ENCODE assay signal across 9 mouse cellular contexts in the genomic region with DNA sequence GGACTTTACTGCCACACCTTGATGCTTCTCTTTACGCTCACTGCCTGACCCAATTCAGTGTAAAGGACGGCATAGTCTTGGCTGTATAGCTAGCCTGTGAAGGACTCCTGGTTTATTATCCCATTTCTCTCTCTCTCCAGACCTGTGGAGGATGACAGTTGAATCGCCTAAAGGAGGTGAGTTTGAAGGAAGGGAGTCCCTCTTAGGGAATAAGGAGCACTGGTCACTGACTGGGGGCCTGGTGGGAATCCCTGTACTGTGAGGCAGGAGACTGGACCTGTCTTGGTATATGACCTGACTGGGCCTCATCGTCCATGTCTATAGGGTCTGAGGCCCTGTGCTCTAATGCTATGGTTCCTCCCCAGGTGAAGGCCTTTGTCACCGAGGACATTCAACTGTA. TPM values are rescaled to one million over a fixed set of nuclear protein-coding genes. Genes with fewer than 3 reads are reported as not detected.
DNase-seq lines count a peak whose midpoint lies in the region; ATAC-seq and TF ChIP-seq lines count a peak whose summit lies in the region.
"Had no signal": no experiment of that assay in that cellular context is flagged by ENCODE, and none has a peak within 500 bp of the region (broad histone marks: within the 10 kb centered on the region; RNA-seq: fewer than 3 reads in every experiment).

No protein-coding gene starts in this region.

- H3K27ac ChIP-seq in heart, embryonic 14.5 days (replicated peaks in 1 of 2; ENCODE audit: control insufficient read depth in 1 of 2, insufficient read depth in 1 of 2, low read depth in 2 of 2, low read length in 2 of 2): no peak overlapping the region
- H3K27ac ChIP-seq in lung, embryonic 15.5 days: no peak overlapping the region
- H3K27ac ChIP-seq in hindbrain, embryonic 16.5 days (ENCODE audit: low read depth, low read length): no peak overlapping the region
- H3K27ac ChIP-seq in small intestine, adult 2 months (ENCODE audit: insufficient read depth, low read depth, low read length): 0 out of 2 replicates have a peak overlapping the region, but pooled peaks have one; percentile 0

- 78% methylated on average over 5 of the region's 5 CpGs for WGBS in heart, embryonic 14.5 days
- 73% methylated on average over 5 of the region's 5 CpGs for WGBS in lung, embryonic 15.5 days
- 77% methylated on average over 5 of the region's 5 CpGs for WGBS in hindbrain, embryonic 16.5 days
- WGBS in small intestine, adult 2 months: 78% methylated on average over 5 of the region's 5 CpGs

- no peak for ATAC-seq in heart, embryonic 14.5 days (ENCODE audit: insufficient number of reproducible peaks, insufficient read depth, low FRiP score, low read depth)
- no peak for ATAC-seq in lung, embryonic 15.5 days (ENCODE audit: borderline replicate concordance, extremely low read depth, low FRiP score, low TSS enrichment)
- ATAC-seq in hindbrain, embryonic 16.5 days: no peak

- H3K4me1 ChIP-seq in heart, embryonic 14.5 days (ENCODE audit: control insufficient read depth in 2 of 2, insufficient read depth in 2 of 2, low read length in 2 of 2): peaks cover 12 to 39% of the 10 kb centered on the region in 2 experiments
- peaks cover 30% of the 10 kb centered on the region for H3K4me1 ChIP-seq in lung, embryonic 15.5 days
- peaks cover 20% of the 10 kb centered on the region for H3K4me1 ChIP-seq in hindbrain, embryonic 16.5 days (ENCODE audit: control insufficient read depth, insufficient read depth, low read depth, low read length)
- peaks cover 10% of the 10 kb centered on the region for H3K4me1 ChIP-seq in small intestine, adult 2 months (ENCODE audit: control insufficient read depth, insufficient read depth, insufficient read length, low read length)

- H3K9ac ChIP-seq in heart, embryonic 14.5 days (ENCODE audit: low read length): no peak overlapping the region; the same call in 1 of the 2 replicates
- H3K9ac ChIP-seq in lung, embryonic 15.5 days: no peak overlapping the region
- H3K9ac ChIP-seq in hindbrain, embryonic 16.5 days (ENCODE audit: low read depth, low read length): peak overlapping the region; percentile 49; the same call in 1 of the 2 replicates

- H3K4me2 ChIP-seq in heart, embryonic 14.5 days (ENCODE audit: low read length): peak overlapping the region; percentile 84
- H3K4me2 ChIP-seq in lung, embryonic 15.5 days: peak overlapping the region; percentile 77; the same call in 1 of the 2 replicates
- peak overlapping the region; percentile 69 for H3K4me2 ChIP-seq in hindbrain, embryonic 16.5 days (ENCODE audit: low read length)

- intact Hi-C loops in heart, postnatal 25 days (cut with DNase I): no loop called here

- peaks cover 23% of the 10 kb centered on the region for H3K36me3 ChIP-seq in heart, embryonic 14.5 days (ENCODE audit: control insufficient read depth, insufficient read depth, low read length)
- peaks cover 24% of the 10 kb centered on the region for H3K36me3 ChIP-seq in lung, embryonic 15.5 days
- no peaks in the 10 kb centered on the region for H3K36me3 ChIP-seq in hindbrain, embryonic 16.5 days (ENCODE audit: control insufficient read depth, insufficient read depth, low read length)
- peaks cover 2% of the 10 kb centered on the region; the same call in 1 of the 2 replicates for H3K36me3 ChIP-seq in small intestine, adult 2 months (ENCODE audit: control insufficient read depth, insufficient read depth, low read length)

- no peak for TF ChIP-seq POLR2A in small intestine, adult 2 months (IDR thresholded peaks at IDR 0.05; ENCODE audit: low read depth, low read length)

- no peaks in the 10 kb centered on the region for H3K27me3 ChIP-seq in heart, embryonic 14.5 days (ENCODE audit: control insufficient read depth, insufficient read depth, low read length)
- no peaks in the 10 kb centered on the region for H3K27me3 ChIP-seq in lung, embryonic 15.5 days
- H3K27me3 ChIP-seq in hindbrain, embryonic 16.5 days (replicated peaks; ENCODE audit: control insufficient read depth, insufficient read depth, low read length): no peaks in the 10 kb centered on the region; the same call in 1 of the 2 replicates
- H3K27me3 ChIP-seq in small intestine, adult 2 months (ENCODE audit: control insufficient read depth, insufficient read depth, low read length): peaks cover 6% of the 10 kb centered on the region

- H3K4me3 ChIP-seq in heart, embryonic 14.5 days (ENCODE audit: control insufficient read depth in 1 of 2, insufficient read depth in 1 of 2, low read depth in 1 of 2, low read length in 2 of 2): no peak overlapping the region
- 0 out of 2 replicates have a peak overlapping the region, but pooled peaks have one; percentile 57 for H3K4me3 ChIP-seq in lung, embryonic 15.5 days
- H3K4me3 ChIP-seq in hindbrain, embryonic 16.5 days (ENCODE audit: low read length): peak overlapping the region; percentile 56
- H3K4me3 ChIP-seq in small intestine, adult 2 months (ENCODE audit: low read depth, low read length): no peak overlapping the region

- no peaks in the 10 kb centered on the region for H3K9me3 ChIP-seq in heart, embryonic 14.5 days (ENCODE audit: control insufficient read depth, low read length)
- H3K9me3 ChIP-seq in lung, embryonic 15.5 days: no peaks in the 10 kb centered on the region
- H3K9me3 ChIP-seq in hindbrain, embryonic 16.5 days (ENCODE audit: control insufficient read depth, low read length): no peaks in the 10 kb centered on the region

- DNase-seq in heart, postnatal 25 days (ENCODE audit: low spot score): no peak
- DNase-seq in lung, postnatal 14 days: no peak
- DNase-seq in frontal cortex, adult 2 months (ENCODE audit: extremely low spot score in 1 of 2, low spot score in 1 of 2): no peak
- DNase-seq in retina, postnatal 1 day: no peak

- no peak for TF ChIP-seq CTCF in small intestine, adult 2 months (IDR thresholded peaks at IDR 0.05; ENCODE audit: extremely low read depth, insufficient read length, insufficient replicate concordance, low read depth, low read length)

RNA-seq across cellular contexts. Expression of gene Selenom, which starts 1.6 kb away (rescaled TPM):
- 148 and 151 TPM in 2 replicates for polyA plus RNA-seq in heart, embryonic 14.5 days (2014; fragmentation: Nextera tagmentation; extraction: Ambion mirVana)
- 10 to 100 TPM; 40.6 to 44.9 TPM for total RNA-seq in heart, postnatal 25 days (2021)
- 99.2 and 102 TPM in 2 replicates for polyA plus RNA-seq in lung, embryonic 15.5 days (2015; fragmentation: Nextera tagmentation; extraction: Ambion mirVana)
- 176 and 225 TPM in 2 replicates for polyA plus RNA-seq in hindbrain, embryonic 16.5 days (2015; fragmentation: Nextera tagmentation; extraction: Ambion mirVana)
- 107 and 174 TPM in 2 replicates for polyA plus RNA-seq in small intestine, adult 2 months (2012; rRNA removed)
- polyA plus RNA-seq in frontal cortex, adult 2 months (2012; rRNA removed): 344 and 400 TPM in 2 replicates

RNA-seq across cellular contexts. Expression of gene Inpp5j, which starts 11.5 kb away (rescaled TPM):
- polyA plus RNA-seq in heart, embryonic 14.5 days (2014; fragmentation: Nextera tagmentation; extraction: Ambion mirVana): 8.1 and 8.2 TPM in 2 replicates
- 10 to 100 TPM; 29.4 to 30.6 TPM for total RNA-seq in heart, postnatal 25 days (2021)
- 1.5 TPM in 2 replicates for polyA plus RNA-seq in lung, embryonic 15.5 days (2015; fragmentation: Nextera tagmentation; extraction: Ambion mirVana)
- 12.5 and 13.9 TPM in 2 replicates for polyA plus RNA-seq in hindbrain, embryonic 16.5 days (2015; fragmentation: Nextera tagmentation; extraction: Ambion mirVana)
- 12.9 and 22.5 TPM in 2 replicates for polyA plus RNA-seq in small intestine, adult 2 months (2012; rRNA removed)
- polyA plus RNA-seq in frontal cortex, adult 2 months (2012; rRNA removed): 147 and 157 TPM in 2 replicates
- total RNA-seq: liver, adult 2 months had no signal

RNA-seq across cellular contexts. Expression of gene Smtn, which starts 24.3 kb away (rescaled TPM):
- polyA plus RNA-seq in heart, embryonic 14.5 days (2014; fragmentation: Nextera tagmentation; extraction: Ambion mirVana): 71.7 and 75.0 TPM in 2 replicates
- total RNA-seq in heart, postnatal 25 days (2021): 100 to 1,000 TPM; 170 to 174 TPM
- 107 and 108 TPM in 2 replicates for polyA plus RNA-seq in lung, embryonic 15.5 days (2015; fragmentation: Nextera tagmentation; extraction: Ambion mirVana)
- polyA plus RNA-seq in hindbrain, embryonic 16.5 days (2015; fragmentation: Nextera tagmentation; extraction: Ambion mirVana): 15.2 and 21.8 TPM in 2 replicates
- polyA plus RNA-seq in small intestine, adult 2 months (2012; rRNA removed): 46.4 and 54.0 TPM in 2 replicates
- polyA plus RNA-seq in frontal cortex, adult 2 months (2012; rRNA removed): 6.8 and 7.2 TPM in 2 replicates

RNA-seq across cellular contexts. Expression of gene Pla2g3, which starts 28.0 kb away (rescaled TPM):
- 0.20 and 0.34 TPM in 2 replicates for polyA plus RNA-seq in heart, embryonic 14.5 days (2014; fragmentation: Nextera tagmentation; extraction: Ambion mirVana)
- not detected for total RNA-seq in heart, postnatal 25 days (2021)
- polyA plus RNA-seq in lung, embryonic 15.5 days (2015; fragmentation: Nextera tagmentation; extraction: Ambion mirVana): 0.44 and 0.50 TPM in 2 replicates
- polyA plus RNA-seq in hindbrain, embryonic 16.5 days (2015; fragmentation: Nextera tagmentation; extraction: Ambion mirVana): 4.0 and 9.2 TPM in 2 replicates
- 0.18 and 0.48 TPM in 2 replicates for polyA plus RNA-seq in small intestine, adult 2 months (2012; rRNA removed)
- 3.1 TPM in 2 replicates for polyA plus RNA-seq in frontal cortex, adult 2 months (2012; rRNA removed)
- total RNA-seq: liver, adult 2 months had no signal

Comparison
In these comparisons a context has a peak if more than half of its experiments do, and no peak if none do; other contexts are left out.
1. H3K4me3 ChIP-seq: peak in lung, embryonic 15.5 days (single experiment) and hindbrain, embryonic 16.5 days (single experiment); none in heart, embryonic 14.5 days (0 of 2) and small intestine, adult 2 months (single experiment).
2. Peak in every context shown above with its lines, with median percentiles within 50 percentile points of each other: H3K4me2 ChIP-seq.